8 mouse cellular contexts compared by ENCODE assay signal in genomic region chr2:181241602-181242313, GRCm38 (mm10). TPM values are rescaled to one million over a fixed set of nuclear protein-coding genes. Genes with fewer than 3 reads are reported as not detected.
DNase-seq lines count a peak whose midpoint lies in the region; ATAC-seq and TF ChIP-seq lines count a peak whose summit lies in the region.

TSS of gene Helz2 (minus strand) at chr2:181242027.

- H3K27ac ChIP-seq in forebrain, embryonic 12.5 days = no peak within 1 kb of the TSS
- H3K27ac ChIP-seq in hindbrain, embryonic 16.5 days (ENCODE audit: low read depth, low read length) = no peak within 1 kb of the TSS
- H3K27ac ChIP-seq in liver, embryonic 13.5 days = peak within 1 kb of the TSS; percentile 79
- H3K27ac ChIP-seq in neural tube, embryonic 12.5 days = no peak within 1 kb of the TSS

- peak within 1 kb of the TSS; percentile 89 for H3ac ChIP-seq in C2C12 (ENCODE audit: control insufficient read depth, insufficient read length, low read depth)

- peak within 1 kb of the TSS; percentile 49 for H3K4me2 ChIP-seq in forebrain, embryonic 12.5 days
- peak within 1 kb of the TSS; percentile 46 for H3K4me2 ChIP-seq in hindbrain, embryonic 16.5 days (ENCODE audit: low read length)
- peak within 1 kb of the TSS; percentile 78 for H3K4me2 ChIP-seq in liver, embryonic 13.5 days
- peak within 1 kb of the TSS; percentile 53 for H3K4me2 ChIP-seq in neural tube, embryonic 12.5 days (replicated peaks)

- H3K79me2 ChIP-seq in C2C12 (ENCODE audit: control insufficient read depth, insufficient read depth) = no peaks in the 10 kb centered on the region

- 15% methylated on average over 16 of the region's 16 CpGs for WGBS in forebrain, embryonic 12.5 days
- WGBS in hindbrain, embryonic 16.5 days = 16% methylated on average over 16 of the region's 16 CpGs
- WGBS in liver, embryonic 13.5 days (ENCODE audit: insufficient replicate concordance) = 8% methylated on average over 16 of the region's 16 CpGs
- WGBS in neural tube, embryonic 12.5 days = 9% methylated on average over 16 of the region's 16 CpGs

- no peaks in the 10 kb centered on the region for H3K27me3 ChIP-seq in C2C12 (ENCODE audit: control insufficient read depth, insufficient read depth, insufficient read length)
- 0 out of 2 replicates have a peak, but pooled peaks cover 4% of the 10 kb centered on the region for H3K27me3 ChIP-seq in forebrain, embryonic 12.5 days
- no peaks in the 10 kb centered on the region for H3K27me3 ChIP-seq in hindbrain, embryonic 16.5 days (replicated peaks; ENCODE audit: control insufficient read depth, insufficient read depth, low read length)
- no peaks in the 10 kb centered on the region for H3K27me3 ChIP-seq in liver, embryonic 13.5 days
- no peaks in the 10 kb centered on the region for H3K27me3 ChIP-seq in neural tube, embryonic 12.5 days (replicated peaks)

- DNase-seq in adrenal gland, adult (ENCODE audit: inconsistent age in 2 of 2, low spot score in 1 of 2) = peak; percentile 73 to 90
- DNase-seq in liver, embryonic 13.5 days = peak; percentile 47
- DNase-seq in right cerebral cortex, postnatal 36 days (ENCODE audit: low spot score in 2 of 2) = no peak
- DNase-seq in layer of hippocampus, postnatal 25 days (ENCODE audit: extremely low spot score in 1 of 2, low spot score in 1 of 2) = no peak

- peak within 1 kb of the TSS; percentile 26; the same call in 1 of the 2 replicates for H3K9ac ChIP-seq in forebrain, embryonic 12.5 days
- peak within 1 kb of the TSS; percentile 9; the same call in 1 of the 2 replicates for H3K9ac ChIP-seq in hindbrain, embryonic 16.5 days (ENCODE audit: low read depth, low read length)
- peak within 1 kb of the TSS; percentile 86 for H3K9ac ChIP-seq in liver, embryonic 13.5 days
- H3K9ac ChIP-seq in neural tube, embryonic 12.5 days = peak within 1 kb of the TSS; percentile 40; the same call in 1 of the 2 replicates

- peak within 1 kb of the TSS; percentile 53 for H3K4me3 ChIP-seq in C2C12 (ENCODE audit: insufficient read depth, poor library complexity, severe bottlenecking)
- H3K4me3 ChIP-seq in forebrain, embryonic 12.5 days (replicated peaks) = peak within 1 kb of the TSS; percentile 29
- H3K4me3 ChIP-seq in hindbrain, embryonic 16.5 days (ENCODE audit: low read length) = peak within 1 kb of the TSS; percentile 26
- peak within 1 kb of the TSS; percentile 75 for H3K4me3 ChIP-seq in liver, embryonic 13.5 days (replicated peaks)
- H3K4me3 ChIP-seq in neural tube, embryonic 12.5 days = peak within 1 kb of the TSS; percentile 27

- H3K9me3 ChIP-seq in forebrain, embryonic 12.5 days = no peaks in the 10 kb centered on the region
- H3K9me3 ChIP-seq in hindbrain, embryonic 16.5 days (ENCODE audit: control insufficient read depth, low read length) = no peaks in the 10 kb centered on the region
- no peaks in the 10 kb centered on the region for H3K9me3 ChIP-seq in liver, embryonic 13.5 days (replicated peaks)
- H3K9me3 ChIP-seq in neural tube, embryonic 12.5 days = no peaks in the 10 kb centered on the region

- TF ChIP-seq CTCF in C2C12 (IDR thresholded peaks at IDR 0.05; ENCODE audit: control insufficient read depth, insufficient read depth, insufficient read length) = no peak

- H3K36me3 ChIP-seq in C2C12 (ENCODE audit: control insufficient read depth, insufficient read depth) = peaks cover 3% of the 10 kb centered on the region
- no peaks in the 10 kb centered on the region for H3K36me3 ChIP-seq in forebrain, embryonic 12.5 days (replicated peaks)
- H3K36me3 ChIP-seq in hindbrain, embryonic 16.5 days (ENCODE audit: control insufficient read depth, insufficient read depth, low read length) = no peaks in the 10 kb centered on the region
- H3K36me3 ChIP-seq in liver, embryonic 13.5 days = peaks cover 30% of the 10 kb centered on the region
- H3K36me3 ChIP-seq in neural tube, embryonic 12.5 days = no peaks in the 10 kb centered on the region

- H3K79me3 ChIP-seq in C2C12 (ENCODE audit: low read depth) = no peaks in the 10 kb centered on the region

- H3K4me1 ChIP-seq in forebrain, embryonic 12.5 days = 0 out of 2 replicates have a peak, but pooled peaks cover 4% of the 10 kb centered on the region
- no peaks in the 10 kb centered on the region for H3K4me1 ChIP-seq in hindbrain, embryonic 16.5 days (ENCODE audit: control insufficient read depth, insufficient read depth, low read depth, low read length)
- H3K4me1 ChIP-seq in liver, embryonic 13.5 days (replicated peaks) = peaks cover 39% of the 10 kb centered on the region
- no peaks in the 10 kb centered on the region for H3K4me1 ChIP-seq in neural tube, embryonic 12.5 days

- no peak for ATAC-seq in forebrain, embryonic 12.5 days (ENCODE audit: low FRiP score)
- ATAC-seq in hindbrain, embryonic 16.5 days = no peak
- peak; percentile 82 for ATAC-seq in liver, embryonic 13.5 days (ENCODE audit: low read depth)
- ATAC-seq in neural tube, embryonic 12.5 days (ENCODE audit: low FRiP score, low read depth) = no peak

TF ChIP-seq in C2C12, 6 proteins besides CTCF, POLR2A, EP300 and RAD21:
- TF ChIP-seq USF1 (IDR thresholded peaks at IDR 0.05; ENCODE audit: low read depth) = no peak
- no peak for TF ChIP-seq CEBPB (IDR thresholded peaks at IDR 0.05; ENCODE audit: low read depth)

RNA-seq across cellular contexts. Expression of gene Helz2, which starts in this region (rescaled TPM):
- 2.2 TPM for polyA plus RNA-seq in C2C12 (2012; fragmentation: generic; extraction: Trizol)
- polyA plus RNA-seq in forebrain, embryonic 12.5 days (2016; fragmentation: Nextera tagmentation; extraction: Ambion mirVana) = 0.47 TPM in 2 replicates
- 0.37 and 0.44 TPM in 2 replicates for polyA plus RNA-seq in hindbrain, embryonic 16.5 days (2015; fragmentation: Nextera tagmentation; extraction: Ambion mirVana)
- polyA plus RNA-seq in liver, embryonic 13.5 days (2015; fragmentation: Nextera tagmentation; extraction: Ambion mirVana) = 1.3 and 1.5 TPM in 2 replicates
- polyA plus RNA-seq in neural tube, embryonic 12.5 days (2016; fragmentation: Nextera tagmentation; extraction: Ambion mirVana) = 0.43 and 0.70 TPM in 2 replicates
- 1 to 10 TPM; 1.8 to 2.1 TPM for total RNA-seq in layer of hippocampus, postnatal 25 days (2021)

Comparison
In these comparisons a context has a peak if more than half of its experiments do, and no peak if none do; other contexts are left out.
1. DNase-seq: peak in adrenal gland, adult (2 of 2) and liver, embryonic 13.5 days (single experiment); none in right cerebral cortex, postnatal 36 days (0 of 2) and layer of hippocampus, postnatal 25 days (0 of 2).
2. H3K9ac ChIP-seq: peak in every context shown above with its lines; median percentile 86 in liver, embryonic 13.5 days; 40 in neural tube, embryonic 12.5 days; 26 in forebrain, embryonic 12.5 days; 9 in hindbrain, embryonic 16.5 days.
3. Peak in every context shown above with its lines, with median percentiles within 50 percentile points of each other: H3K4me3 ChIP-seq and H3K4me2 ChIP-seq.